Comparison of ENCODE assay signal across 13 mouse cellular contexts in genomic region chr5:142391691-142392090, GRCm38 (mm10). TPM values are rescaled to one million over a fixed set of nuclear protein-coding genes. Genes with fewer than 3 reads are reported as not detected.
A peak's percentile ranks its signal among the peaks of the same experiment; 100 is the strongest.
DNase-seq lines count a peak whose midpoint lies in the region; ATAC-seq lines count a peak whose summit lies in the region.
"Had no signal": no experiment of that assay in that cellular context is flagged by ENCODE, and none has a peak within 500 bp of the region (broad histone marks: within the 10 kb centered on the region; RNA-seq: fewer than 3 reads in every experiment).

No protein-coding gene starts in this region.

- 75% methylated on average over 5 of the region's 5 CpGs for WGBS in forebrain, embryonic 10.5 days
- WGBS in forebrain, embryonic 13.5 days, result 46% methylated on average over 5 of the region's 5 CpGs
- 45% methylated on average over 5 of the region's 5 CpGs for WGBS in hindbrain, embryonic 10.5 days
- WGBS in hindbrain, embryonic 12.5 days, result 47% methylated on average over 5 of the region's 5 CpGs

- no peak overlapping the region; the same call in 1 of the 2 replicates for H3K9ac ChIP-seq in forebrain, embryonic 13.5 days
- H3K9ac ChIP-seq in hindbrain, embryonic 12.5 days, result no peak overlapping the region
- H3K9ac ChIP-seq: liver, embryonic 13.5 days had no signal

- no peaks in the 10 kb centered on the region for H3K36me3 ChIP-seq in forebrain, embryonic 10.5 days (replicated peaks)
- no peaks in the 10 kb centered on the region for H3K36me3 ChIP-seq in forebrain, embryonic 13.5 days (ENCODE audit: poor library complexity, severe bottlenecking)
- no peaks in the 10 kb centered on the region for H3K36me3 ChIP-seq in hindbrain, embryonic 10.5 days
- H3K36me3 ChIP-seq in hindbrain, embryonic 12.5 days, result no peaks in the 10 kb centered on the region
- H3K36me3 ChIP-seq: liver, embryonic 13.5 days had no signal

- ATAC-seq in forebrain, embryonic 13.5 days, result no peak
- ATAC-seq in hindbrain, embryonic 12.5 days (ENCODE audit: low FRiP score), result no peak
- peak; percentile 52 for ATAC-seq in inflammation-experienced regulatory T-cells, adult 6 months
- ATAC-seq in granulocyte monocyte progenitor cell, adult 5-6 weeks (replicated peaks; ENCODE audit: poor library complexity, severe bottlenecking), result no peak

- no peaks in the 10 kb centered on the region; the same call in 1 of the 2 replicates for H3K9me3 ChIP-seq in forebrain, embryonic 10.5 days
- H3K9me3 ChIP-seq in forebrain, embryonic 13.5 days (replicated peaks), result no peaks in the 10 kb centered on the region; the same call in 1 of the 2 replicates
- no peaks in the 10 kb centered on the region for H3K9me3 ChIP-seq in hindbrain, embryonic 10.5 days
- H3K9me3 ChIP-seq in hindbrain, embryonic 12.5 days (replicated peaks), result no peaks in the 10 kb centered on the region
- H3K9me3 ChIP-seq: liver, embryonic 13.5 days had no signal

- H3K4me1 ChIP-seq in forebrain, embryonic 10.5 days, result peaks cover 56% of the 10 kb centered on the region
- peaks cover 33% of the 10 kb centered on the region for H3K4me1 ChIP-seq in forebrain, embryonic 13.5 days
- H3K4me1 ChIP-seq in hindbrain, embryonic 10.5 days (replicated peaks), result peaks cover 48% of the 10 kb centered on the region
- H3K4me1 ChIP-seq in hindbrain, embryonic 12.5 days, result peaks cover 15% of the 10 kb centered on the region

- 0 out of 2 replicates have a peak, but pooled peaks cover 4% of the 10 kb centered on the region for H3K27me3 ChIP-seq in forebrain, embryonic 10.5 days (ENCODE audit: poor library complexity, severe bottlenecking)
- no peaks in the 10 kb centered on the region for H3K27me3 ChIP-seq in forebrain, embryonic 13.5 days
- no peaks in the 10 kb centered on the region for H3K27me3 ChIP-seq in hindbrain, embryonic 10.5 days (ENCODE audit: insufficient read depth, poor library complexity, severe bottlenecking)
- H3K27me3 ChIP-seq in hindbrain, embryonic 12.5 days, result no peaks in the 10 kb centered on the region
- H3K27me3 ChIP-seq: liver, embryonic 13.5 days had no signal

- DNase-seq in forebrain, embryonic 10.5 days (ENCODE audit: extremely low spot score, low spot score), result no peak
- DNase-seq in hindbrain, embryonic 10.5 days (ENCODE audit: low spot score), result no peak
- peak; percentile 41 for DNase-seq in A20 (ENCODE audit: low read depth, low spot score)
- DNase-seq in urinary bladder, postnatal 36 days (ENCODE audit: low spot score in 2 of 2), result no peak
- DNase-seq: adrenal gland, postnatal 36 days; kidney, adult 11 months; kidney, postnatal 4 days; liver, embryonic 13.5 days had no signal

- peak overlapping the region; percentile 70 for H3K27ac ChIP-seq in forebrain, embryonic 10.5 days
- H3K27ac ChIP-seq in forebrain, embryonic 13.5 days, result no peak overlapping the region
- peak overlapping the region; percentile 64 for H3K27ac ChIP-seq in hindbrain, embryonic 10.5 days
- H3K27ac ChIP-seq in hindbrain, embryonic 12.5 days, result no peak overlapping the region; the same call in 1 of the 2 replicates
- H3K27ac ChIP-seq: left cerebral cortex, adult 2 months; liver, embryonic 13.5 days had no signal

- H3K4me3 ChIP-seq in forebrain, embryonic 10.5 days, result no peak overlapping the region
- no peak overlapping the region for H3K4me3 ChIP-seq in forebrain, embryonic 13.5 days
- H3K4me3 ChIP-seq in hindbrain, embryonic 10.5 days, result no peak overlapping the region
- no peak overlapping the region for H3K4me3 ChIP-seq in hindbrain, embryonic 12.5 days
- H3K4me3 ChIP-seq: left cerebral cortex, adult 2 months; liver, embryonic 13.5 days had no signal

- no peak overlapping the region for H3K4me2 ChIP-seq in forebrain, embryonic 13.5 days
- no peak overlapping the region for H3K4me2 ChIP-seq in hindbrain, embryonic 12.5 days (replicated peaks)
- H3K4me2 ChIP-seq: liver, embryonic 13.5 days had no signal

RNA-seq across cellular contexts. Expression of gene Foxk1, which starts 9.6 kb away (rescaled TPM):
- 4.3 and 5.2 TPM in 2 replicates for polyA plus RNA-seq in forebrain, embryonic 10.5 days (2016; fragmentation: Nextera tagmentation; extraction: Ambion mirVana)
- polyA plus RNA-seq in forebrain, embryonic 13.5 days (2015; fragmentation: Nextera tagmentation; extraction: Ambion mirVana), result 3.1 and 3.3 TPM in 2 replicates
- polyA plus RNA-seq in hindbrain, embryonic 10.5 days (2016; fragmentation: Nextera tagmentation; extraction: Ambion mirVana), result 5.2 and 5.5 TPM in 2 replicates
- polyA plus RNA-seq in hindbrain, embryonic 12.5 days (2016; fragmentation: Nextera tagmentation; extraction: Ambion mirVana), result 7.9 and 8.8 TPM in 2 replicates
- polyA plus RNA-seq in inflammation-experienced regulatory T-cells, adult 6 months (2017; shearing (Covaris generic)), result 10 to 100 TPM in 1 of 3 experiments, 1 to 10 TPM in 2; 6.3 to 10.1 (median 8.5) TPM
- total RNA-seq in granulocyte monocyte progenitor cell, adult 5-6 weeks (2014; fragmentation: Nextera tagmentation), result 18.2 and 19.0 TPM in 2 replicates
- total RNA-seq in granulocyte monocyte progenitor cell, adult 5-6 weeks (2017), result 6.1 TPM in 2 replicates

Comparison
In these comparisons a context has a peak if more than half of its experiments do, and no peak if none do; other contexts are left out.
1. H3K27ac ChIP-seq: peak in forebrain, embryonic 10.5 days (single experiment) and hindbrain, embryonic 10.5 days (single experiment); none in forebrain, embryonic 13.5 days (single experiment) and hindbrain, embryonic 12.5 days (single experiment).